Mouse (Mus musculus): Measurements from ENCODE around the gene Sumf2. TPM values are rescaled to one million over a fixed set of nuclear protein-coding genes. Genes with fewer than 3 reads are reported as not detected.
"Not testable (repeated sequence)": the region's sequence is repeated elsewhere in the genome, so short reads cannot be mapped to it uniquely, and the experiment has no call there.

Gene Sumf2
- polyA plus RNA-seq, 1 experiment from 2014 or later, result 52.1 TPM

DNA sequence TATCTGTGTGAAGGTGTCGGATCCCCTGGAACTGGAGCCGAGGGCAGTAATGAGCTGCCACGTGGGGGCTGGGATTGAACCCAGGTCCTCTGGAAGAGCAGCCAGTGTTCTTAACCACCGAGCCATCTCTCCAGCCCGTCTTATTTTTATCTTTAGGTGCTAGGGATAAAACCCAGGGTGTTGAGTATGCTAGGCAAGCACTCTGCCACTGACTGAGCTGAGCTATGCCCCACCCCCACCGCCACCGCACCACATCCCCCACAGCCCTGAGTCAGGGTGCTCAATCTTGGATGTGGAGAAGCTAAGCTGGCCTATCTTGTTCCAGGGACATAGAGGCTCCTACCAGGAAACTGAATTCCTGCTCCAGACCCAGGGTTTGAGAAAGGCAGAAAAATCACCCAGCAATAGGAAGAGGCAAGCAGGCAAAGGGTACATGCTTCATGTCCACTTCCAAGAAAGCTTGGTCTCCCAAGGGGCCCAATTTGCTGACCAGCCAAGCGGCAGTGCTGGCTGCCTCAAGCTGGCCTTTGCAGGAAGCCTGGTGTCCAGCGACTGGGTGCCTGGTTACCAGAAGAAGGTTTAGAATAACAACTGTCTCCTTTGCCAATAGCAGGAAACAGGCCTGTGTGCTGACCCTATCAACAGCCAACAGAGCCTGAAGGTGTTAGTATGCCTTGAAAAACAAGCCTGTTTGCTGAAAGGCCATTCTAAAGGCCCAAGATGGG lies 31.1 kb downstream of the Sumf2 start:
- TF ChIP-seq CTCF (IDR thresholded peaks at IDR 0.05; ENCODE audit: low read depth), result no peak
- 63% methylated on average over 9 of the region's 9 CpGs for WGBS
- Histone ChIP-seq H3K4me3 (replicated peaks; ENCODE audit: low read depth, low read length) (no peak overlapping the region), H3K4me1 (replicated peaks; ENCODE audit: insufficient read depth, low read length) (no peaks in the 10 kb centered on the region), H3K36me3 (ENCODE audit: insufficient read depth, low read length) (peaks cover 18% of the 10 kb centered on the region), H3K9ac (ENCODE audit: low read depth, low read length) (no peak overlapping the region), H3K9me3 (replicated peaks; ENCODE audit: low read length) (no peaks in the 10 kb centered on the region), H3K4me2 (ENCODE audit: low read length) (no peak overlapping the region), H3K27ac (no peak overlapping the region), H3K27me3 (ENCODE audit: insufficient read depth, low read length) (no peaks in the 10 kb centered on the region)
- ATAC-seq (replicated peaks; ENCODE audit: low FRiP score, low read depth), result no peak
- DNase-seq (ENCODE audit: low spot score), result no peak

DNA sequence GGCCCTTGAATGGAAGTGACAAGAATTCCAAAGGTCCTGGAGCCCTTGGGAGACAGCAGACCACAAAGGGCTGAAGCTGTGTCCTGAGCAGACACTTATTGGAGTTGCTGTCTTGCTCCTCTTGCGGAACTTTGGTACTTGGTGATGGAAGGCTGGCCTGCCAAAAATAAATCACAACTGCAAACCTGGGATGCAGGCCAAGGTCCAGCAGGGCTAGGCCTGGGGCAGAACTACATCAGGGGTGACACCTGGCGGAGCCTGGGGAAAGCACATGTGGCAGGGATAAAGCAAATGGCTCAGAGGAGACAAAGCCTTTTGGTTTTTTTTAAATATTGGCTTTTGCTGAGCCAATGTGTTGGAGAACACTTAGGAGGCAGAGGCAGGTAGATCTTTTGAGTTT lies 32.2 kb downstream of the Sumf2 start:
- H3K9ac ChIP-seq (ENCODE audit: low read depth, low read length), result no peak overlapping the region
- H3K27ac ChIP-seq, result no peak overlapping the region
- ATAC-seq (replicated peaks; ENCODE audit: low FRiP score, low read depth) (peak; percentile 63; the same call in 1 of the 2 replicates), DNase-seq (ENCODE audit: low spot score) (peak; percentile 69)
- no peak overlapping the region for H3K4me2 ChIP-seq (ENCODE audit: low read length)
- peak; percentile 71 for TF ChIP-seq CTCF (IDR thresholded peaks at IDR 0.05; ENCODE audit: low read depth)
- no peaks in the 10 kb centered on the region for H3K27me3 ChIP-seq (ENCODE audit: insufficient read depth, low read length)
- H3K4me1 ChIP-seq (replicated peaks; ENCODE audit: insufficient read depth, low read length), result no peaks in the 10 kb centered on the region
- peaks cover 23% of the 10 kb centered on the region for H3K36me3 ChIP-seq (ENCODE audit: insufficient read depth, low read length)
- no peaks in the 10 kb centered on the region for H3K9me3 ChIP-seq (replicated peaks; ENCODE audit: low read length)
- no peak overlapping the region for H3K4me3 ChIP-seq (replicated peaks; ENCODE audit: low read depth, low read length)
- WGBS, result 52% methylated on average over 2 of the region's 2 CpGs

DNA sequence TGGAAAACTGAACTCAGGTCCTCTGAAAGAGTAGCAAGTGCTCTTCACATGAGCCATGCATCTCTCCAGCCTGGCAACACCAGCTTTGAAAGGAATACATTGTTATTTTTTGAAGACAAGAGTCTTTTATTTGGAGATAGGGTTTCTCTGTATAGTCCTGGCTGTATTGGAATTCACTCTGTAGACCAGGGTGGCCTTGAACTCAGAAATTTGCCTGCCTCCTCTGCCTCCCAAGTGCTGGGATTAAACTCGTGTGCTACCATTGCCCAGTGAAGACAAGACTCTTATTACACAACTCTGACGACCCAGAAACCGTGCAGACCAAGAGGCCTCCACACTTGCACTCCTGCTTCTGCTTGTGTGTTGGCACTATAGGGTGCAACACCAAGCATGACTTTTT lies 33.1 kb downstream of the Sumf2 start:
- no peak for ATAC-seq (replicated peaks; ENCODE audit: low FRiP score, low read depth)
- H3K9me3 ChIP-seq (replicated peaks; ENCODE audit: low read length), result no peaks in the 10 kb centered on the region
- H3K4me1 ChIP-seq (replicated peaks; ENCODE audit: insufficient read depth, low read length), result no peaks in the 10 kb centered on the region
- H3K9ac ChIP-seq (ENCODE audit: low read depth, low read length), result no peak overlapping the region
- no peak overlapping the region for H3K4me3 ChIP-seq (replicated peaks; ENCODE audit: low read depth, low read length)
- DNase-seq (ENCODE audit: low spot score), result no peak
- no peak for TF ChIP-seq CTCF (IDR thresholded peaks at IDR 0.05; ENCODE audit: low read depth)
- H3K27ac ChIP-seq, result no peak overlapping the region
- WGBS, result 70% methylated on average over 3 of the region's 3 CpGs
- H3K36me3 ChIP-seq (ENCODE audit: insufficient read depth, low read length), result peaks cover 26% of the 10 kb centered on the region
- H3K27me3 ChIP-seq (ENCODE audit: insufficient read depth, low read length), result no peaks in the 10 kb centered on the region
- no peak overlapping the region for H3K4me2 ChIP-seq (ENCODE audit: low read length)

DNA sequence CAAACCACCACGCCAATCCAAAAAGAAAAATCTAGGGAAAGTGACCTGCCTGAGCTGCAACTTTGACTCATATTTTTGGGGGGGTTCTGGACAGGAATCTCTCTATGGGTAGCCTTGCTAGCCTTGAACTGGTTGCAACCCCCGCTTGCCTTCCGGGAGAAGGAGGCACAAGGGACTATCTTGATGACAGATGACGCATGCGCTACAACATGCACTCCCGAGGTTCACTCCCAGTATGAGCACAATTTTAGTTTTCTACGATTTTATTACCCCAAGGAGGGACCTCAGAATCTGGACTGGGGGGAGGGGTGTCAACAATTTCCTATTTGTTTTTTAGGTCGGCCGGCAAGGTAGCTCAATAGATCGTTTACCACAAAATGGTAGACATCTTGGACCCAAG lies 39.5 kb downstream of the Sumf2 start:
- 19% methylated on average over 10 of the region's 10 CpGs for WGBS
- H3K4me3 ChIP-seq (replicated peaks; ENCODE audit: low read depth, low read length), result peak overlapping the region; percentile 73
- peaks cover 17% of the 10 kb centered on the region; the same call in 1 of the 2 replicates for H3K36me3 ChIP-seq (ENCODE audit: insufficient read depth, low read length)
- H3K4me2 ChIP-seq (ENCODE audit: low read length), result peak overlapping the region; percentile 79
- H3K27me3 ChIP-seq (ENCODE audit: insufficient read depth, low read length), result no peaks in the 10 kb centered on the region
- peak overlapping the region; percentile 80 for H3K9ac ChIP-seq (ENCODE audit: low read depth, low read length)
- H3K4me1 ChIP-seq (replicated peaks; ENCODE audit: insufficient read depth, low read length), result peaks cover 3% of the 10 kb centered on the region; the same call in 1 of the 2 replicates
- H3K27ac ChIP-seq, result peak overlapping the region; percentile 96
- TF ChIP-seq CTCF (IDR thresholded peaks at IDR 0.05; ENCODE audit: low read depth), result no peak
- H3K9me3 ChIP-seq (replicated peaks; ENCODE audit: low read length), result no peaks in the 10 kb centered on the region
- DNase-seq (ENCODE audit: low spot score) (peak; percentile 23), ATAC-seq (replicated peaks; ENCODE audit: low FRiP score, low read depth) (no peak)

DNA sequence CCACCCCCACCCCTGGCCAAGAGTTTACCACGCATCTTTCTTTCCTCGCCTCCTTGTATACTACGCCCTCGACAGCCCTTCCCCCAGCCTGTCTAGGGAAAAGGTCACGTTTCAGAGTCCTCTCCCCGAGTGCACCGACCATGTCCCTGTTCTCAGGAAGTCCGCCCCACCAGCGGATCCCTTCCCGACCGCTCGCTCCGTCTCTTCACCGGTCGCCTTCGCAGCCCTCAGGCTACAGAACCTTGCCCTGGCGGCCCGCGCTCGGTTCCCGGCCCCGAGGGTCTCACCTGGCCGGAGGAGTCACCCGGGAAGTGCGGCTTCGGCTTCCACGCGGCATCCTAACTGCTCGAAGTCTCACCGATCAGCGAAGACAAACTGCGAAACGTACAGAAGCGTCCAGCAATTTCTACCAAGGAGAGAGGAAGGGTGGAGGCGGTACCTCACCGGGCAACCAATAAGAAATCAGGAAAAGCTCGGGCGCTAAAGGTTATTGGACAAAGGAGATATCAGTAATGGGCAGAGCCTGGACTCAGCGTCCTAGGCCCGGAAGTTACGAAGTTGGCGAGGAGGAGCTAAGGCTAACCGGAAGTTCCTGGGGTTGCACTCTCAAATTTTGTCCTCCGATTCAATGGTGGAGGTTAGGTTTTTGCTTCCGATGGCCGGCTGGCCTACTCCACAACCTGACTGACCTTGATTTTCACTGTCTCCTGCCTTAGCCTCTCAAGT lies 40.3 kb downstream of the Sumf2 start, which contains the start of gene Chchd2:
Chchd2 (minus strand) TSS at position 560 of the 726 bp plus-strand sequence.
- ATAC-seq (replicated peaks; ENCODE audit: low FRiP score, low read depth), result peak; percentile 99
- Histone ChIP-seq H3K4me1 (replicated peaks; ENCODE audit: insufficient read depth, low read length) (peaks cover 3% of the 10 kb centered on the region; the same call in 1 of the 2 replicates), H3K36me3 (ENCODE audit: insufficient read depth, low read length) (0 out of 2 replicates have a peak, but pooled peaks cover 9% of the 10 kb centered on the region), H3K9ac (ENCODE audit: low read depth, low read length) (peak within 1 kb of the TSS; percentile 80), H3K9me3 (replicated peaks; ENCODE audit: low read length) (no peaks in the 10 kb centered on the region), H3K4me3 (replicated peaks; ENCODE audit: low read depth, low read length) (peak within 1 kb of the TSS; percentile 73), H3K27ac (peak within 1 kb of the TSS; percentile 96), H3K4me2 (ENCODE audit: low read length) (peak within 1 kb of the TSS; percentile 79), H3K27me3 (ENCODE audit: insufficient read depth, low read length) (no peaks in the 10 kb centered on the region)
- WGBS, result under 1% methylated on average over 46 of the region's 46 CpGs
- no peak for TF ChIP-seq CTCF (IDR thresholded peaks at IDR 0.05; ENCODE audit: low read depth)
- peak; percentile 100 for DNase-seq (ENCODE audit: low spot score)

DNA sequence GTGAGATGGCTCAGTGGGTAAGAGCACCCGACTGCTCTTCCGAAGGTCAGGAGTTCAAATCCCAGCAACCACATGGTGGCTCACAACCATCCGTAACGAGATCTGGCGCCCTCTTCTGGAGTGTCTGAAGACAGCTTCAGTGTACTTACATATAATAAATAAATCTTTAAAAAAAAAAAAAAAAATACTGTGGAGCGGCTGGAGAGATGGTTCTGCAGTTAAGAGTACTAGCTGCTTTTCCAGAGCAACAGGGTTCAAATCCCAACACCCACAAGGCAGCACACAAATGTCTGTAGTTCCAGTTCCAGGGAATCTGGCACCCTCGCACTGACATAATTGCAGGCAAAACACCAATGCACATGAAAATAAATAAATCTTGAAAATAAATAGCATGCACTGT lies 43.6 kb downstream of the Sumf2 start:
- not testable (repeated sequence) for H3K4me2 ChIP-seq (ENCODE audit: low read length); H3K4me1 ChIP-seq (replicated peaks; ENCODE audit: insufficient read depth, low read length); H3K4me3 ChIP-seq (replicated peaks; ENCODE audit: low read depth, low read length); DNase-seq (ENCODE audit: low spot score); H3K9me3 ChIP-seq (replicated peaks; ENCODE audit: low read length); H3K36me3 ChIP-seq (ENCODE audit: insufficient read depth, low read length); ATAC-seq (replicated peaks; ENCODE audit: low FRiP score, low read depth); H3K9ac ChIP-seq (ENCODE audit: low read depth, low read length); H3K27ac ChIP-seq; H3K27me3 ChIP-seq (ENCODE audit: insufficient read depth, low read length)
- 80% methylated on average over 3 of the region's 7 CpGs for WGBS
